Mouse (Mus musculus) C2C12 (cell line): Measurements from ENCODE around the gene Nhp2. TPM values are rescaled to one million over a fixed set of nuclear protein-coding genes. Genes with fewer than 3 reads are reported as not detected.

Experiments used
- H3K27me3 ChIP-seq: one replicate; pipeline ENCODE4 v1.6.1; 2011; ENCODE audit not compliant: control insufficient read depth, insufficient read depth, insufficient read length
- H3K36me3 ChIP-seq: one replicate; pipeline ENCODE4 v1.6.1; 2011; ENCODE audit not compliant: control insufficient read depth, insufficient read depth
- H3K4me3 ChIP-seq: one replicate; pipeline ENCODE4 v1.5.1; 2011; ENCODE audit warnings: mild to moderate bottlenecking, control low read depth; ENCODE audit not compliant: poor library complexity, insufficient read depth, severe bottlenecking
- H3K79me2 ChIP-seq: one replicate; pipeline ENCODE4 v1.6.1; 2011; ENCODE audit not compliant: control insufficient read depth, insufficient read depth
- H3K79me3 ChIP-seq: one replicate; pipeline ENCODE4 v1.6.1; 2011; ENCODE audit warnings: low read depth, control low read depth
- H3ac ChIP-seq: one replicate; pipeline ENCODE3; 2011; ENCODE audit warnings: low read depth; ENCODE audit not compliant: control insufficient read depth, insufficient read length
- CEBPB ChIP-seq: IDR thresholded peaks from one replicate; pipeline ENCODE4 v1.6.1; 2011; ENCODE audit warnings: low read depth, mild to moderate bottlenecking, control low read depth, moderate library complexity
- CTCF ChIP-seq: IDR thresholded peaks from one replicate; pipeline ENCODE4 v1.5.1; 2011; ENCODE audit not compliant: control insufficient read depth, insufficient read depth, insufficient read length
- FOSL1 ChIP-seq: IDR thresholded peaks from one replicate; pipeline ENCODE4 v1.8.0; 2011; ENCODE audit warnings: mild to moderate bottlenecking, low read length; ENCODE audit not compliant: poor library complexity, insufficient read depth, severe bottlenecking
- MAX ChIP-seq: IDR thresholded peaks from one replicate; pipeline ENCODE4 v1.6.1; 2011; ENCODE audit warnings: mild to moderate bottlenecking, control low read depth
- MYOD1 ChIP-seq: IDR thresholded peaks from one replicate; pipeline ENCODE4 v1.6.1; 2011; ENCODE audit warnings: low read depth; ENCODE audit not compliant: control insufficient read depth, insufficient read length
- MYOG ChIP-seq: IDR thresholded peaks from one replicate; pipeline ENCODE4 v1.6.1; 2011; ENCODE audit not compliant: control insufficient read depth, insufficient read length; ENCODE audit errors: extremely low read depth
- USF1 ChIP-seq: IDR thresholded peaks from one replicate; pipeline ENCODE4 v1.6.1; 2011; ENCODE audit warnings: low read depth, mild to moderate bottlenecking, control low read depth, moderate library complexity
- long read RNA-seq, 2 experiments: library from polyadenylated mRNA; unstranded; transcript quantifications; one replicate each; pipeline ENCODE4 v2.0.0; 2019 to 2020
- polyA plus RNA-seq: library from polyadenylated mRNA; unstranded; fragments of >200 nt; fragmentation: generic; extraction: Trizol; gene quantifications from one replicate; pipeline ENCODE4 v1.2.1, GENCODE M21; 2012; ENCODE audit warnings: missing spikeins

Gene Nhp2
- 378 TPM for polyA plus RNA-seq
- long read RNA-seq, experiment 1, transcript Nhp2-202 (4 exons, 1,042 nt), result major isoform, 164 of 172 reads
- long read RNA-seq, experiment 1, partial matches to known transcripts, result 4 of 172 reads
- long read RNA-seq, experiment 1, other reads (novel, unspliced or antisense), result 0 of 172 reads
- long read RNA-seq, experiment 2, transcript Nhp2-202 (4 exons, 1,042 nt), result major isoform, 76 of 79 reads
- long read RNA-seq, experiment 2, partial matches to known transcripts, result 0 of 79 reads
- long read RNA-seq, experiment 2, other reads (novel, unspliced or antisense), result 0 of 79 reads

GRCm38 (mm10) chr11:51619409-51620060 lies at the start of gene Nhp2:
Nhp2 (plus strand) TSS chr11:51619735.
- no peaks in the 10 kb centered on the region for H3K27me3 ChIP-seq
- H3K79me2 ChIP-seq, result peaks cover 46% of the 10 kb centered on the region
- H3ac ChIP-seq, result peak within 1 kb of the TSS; percentile 100
- H3K36me3 ChIP-seq, result peaks cover 35% of the 10 kb centered on the region
- TF ChIP-seq CEBPB (no peak), MAX (peak; percentile 98), MYOG (no peak), FOSL1 (no peak)
- H3K4me3 ChIP-seq, result peak within 1 kb of the TSS; percentile 94
- peaks cover 31% of the 10 kb centered on the region for H3K79me3 ChIP-seq

DNA sequence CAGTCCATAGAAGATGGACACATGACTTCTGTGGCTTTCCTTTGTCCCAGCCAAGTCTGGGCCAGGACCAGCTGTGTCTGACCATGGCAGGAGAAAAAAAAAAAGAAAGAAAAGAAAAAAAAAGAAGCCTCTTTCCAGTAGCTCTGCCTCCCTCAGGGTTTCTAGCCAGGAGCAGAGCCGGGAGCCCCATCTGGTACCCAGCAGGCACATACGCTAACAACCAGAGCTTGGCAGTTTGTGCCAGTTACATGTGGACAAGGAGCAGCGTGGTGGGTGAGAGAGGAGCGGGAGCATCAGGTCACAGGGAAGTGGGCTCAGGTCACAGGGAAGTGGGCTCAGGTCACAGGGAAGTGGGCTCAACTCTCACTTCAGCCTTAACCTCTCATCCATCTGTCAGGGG lies 43.1 kb upstream of the Nhp2 start:
- H3K79me3 ChIP-seq, result no peaks in the 10 kb centered on the region
- no peak overlapping the region for H3ac ChIP-seq
- H3K27me3 ChIP-seq, result peaks cover 4% of the 10 kb centered on the region
- TF ChIP-seq FOSL1 (no peak), MYOD1 (no peak), USF1 (no peak), MYOG (no peak), MAX (no peak), CEBPB (no peak), CTCF (no peak)
- H3K4me3 ChIP-seq, result no peak overlapping the region
- H3K36me3 ChIP-seq, result no peaks in the 10 kb centered on the region
- no peaks in the 10 kb centered on the region for H3K79me2 ChIP-seq

GRCm38 (mm10) chr11:51577587-51577986 lies 41.9 kb upstream of the Nhp2 start:
- Histone ChIP-seq H3K79me3 (no peaks in the 10 kb centered on the region), H3K36me3 (no peaks in the 10 kb centered on the region)

DNA sequence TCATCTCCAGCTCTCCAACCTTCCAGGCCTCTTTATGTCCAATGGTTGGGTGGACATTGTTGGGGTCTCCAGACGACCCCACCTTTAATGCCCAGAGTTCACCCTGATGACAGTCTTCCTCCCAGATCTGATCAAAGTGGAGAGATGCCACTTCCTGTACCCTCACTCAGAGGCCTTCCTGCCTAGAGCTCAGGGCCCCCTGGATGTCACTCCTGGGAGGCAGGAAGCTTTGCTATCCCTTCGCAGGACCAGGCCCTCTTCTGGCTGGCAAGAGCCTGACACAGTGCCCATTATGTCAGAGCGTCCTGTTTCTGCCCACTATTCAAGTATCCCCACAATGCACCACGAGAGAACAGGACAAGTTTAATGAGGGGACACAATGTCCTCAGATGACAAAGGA lies 40.5 kb upstream of the Nhp2 start:
- TF ChIP-seq USF1 (no peak), CTCF (no peak), MYOG (no peak), MAX (no peak), CEBPB (no peak), FOSL1 (no peak), MYOD1 (no peak)
- Histone ChIP-seq H3K27me3 (no peaks in the 10 kb centered on the region), H3ac (no peak overlapping the region)

More at GRCm38 (mm10) chr11:51577587-51577986, 41.9 kb upstream of the Nhp2 start:
- Histone ChIP-seq H3K4me3 (no peak overlapping the region), H3K27me3 (peaks cover 4% of the 10 kb centered on the region), H3ac (no peak overlapping the region), H3K79me2 (no peaks in the 10 kb centered on the region)
- no peak for TF ChIP-seq MYOD1
- TF ChIP-seq CTCF, result no peak
- no peak for TF ChIP-seq CEBPB
- TF ChIP-seq USF1, result no peak
- TF ChIP-seq FOSL1, result no peak
- no peak for TF ChIP-seq MAX
- TF ChIP-seq MYOG, result no peak

DNA sequence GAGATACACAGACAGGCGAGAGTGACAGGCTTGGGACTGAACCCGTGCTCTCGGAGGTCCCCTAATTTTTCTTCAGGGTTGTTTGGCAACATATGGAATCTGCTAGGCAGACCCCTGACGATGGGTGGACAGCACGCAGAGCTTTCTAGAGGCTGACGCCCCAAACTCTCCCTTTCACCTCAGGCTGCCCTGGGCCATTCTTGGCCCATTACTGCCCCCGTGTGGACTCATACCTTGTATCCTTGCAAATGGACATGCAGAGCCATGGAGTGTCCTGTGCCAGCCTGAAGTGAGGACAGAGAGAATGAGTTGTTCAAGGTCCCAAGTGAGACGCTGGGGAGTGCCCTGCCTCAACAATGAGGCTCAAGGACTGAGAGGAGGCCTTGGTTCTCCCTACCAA lies 36.8 kb upstream of the Nhp2 start:
- H3ac ChIP-seq, result no peak overlapping the region
- no peaks in the 10 kb centered on the region for H3K27me3 ChIP-seq
- peaks cover 11% of the 10 kb centered on the region for H3K79me3 ChIP-seq
- peaks cover 28% of the 10 kb centered on the region for H3K79me2 ChIP-seq
- TF ChIP-seq MYOD1 (no peak), USF1 (no peak), CTCF (peak; percentile 58), MAX (no peak), CEBPB (no peak)
- no peak overlapping the region for H3K4me3 ChIP-seq
- peaks cover 14% of the 10 kb centered on the region for H3K36me3 ChIP-seq

More for the DNA sequence above, 40.5 kb upstream of the Nhp2 start:
- H3K79me2 ChIP-seq, result no peaks in the 10 kb centered on the region
- no peak overlapping the region for H3K4me3 ChIP-seq
- no peaks in the 10 kb centered on the region for H3K79me3 ChIP-seq
- no peaks in the 10 kb centered on the region for H3K36me3 ChIP-seq

DNA sequence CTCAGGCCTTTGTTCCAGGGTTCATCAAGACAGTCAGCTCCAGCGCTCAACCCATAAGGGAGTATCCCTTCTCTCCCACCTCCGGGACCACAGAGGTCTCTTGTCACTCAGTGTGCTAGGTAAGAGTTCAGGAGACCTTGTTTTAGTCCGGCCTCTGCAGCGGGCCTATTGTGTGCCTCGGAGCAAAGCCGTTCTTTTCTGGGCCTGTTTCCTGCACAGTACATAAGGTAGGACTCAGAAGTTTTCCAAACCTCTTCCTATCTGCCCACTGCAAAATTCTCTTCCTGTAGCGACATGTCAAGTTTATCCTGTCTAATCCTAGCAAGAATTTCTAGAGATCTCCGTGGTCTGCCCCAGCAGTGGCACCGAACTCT lies 35.5 kb upstream of the Nhp2 start:
- Histone ChIP-seq H3K27me3 (no peaks in the 10 kb centered on the region), H3K79me3 (peaks cover 11% of the 10 kb centered on the region), H3K79me2 (peaks cover 32% of the 10 kb centered on the region), H3K4me3 (peak overlapping the region; percentile 56), H3K36me3 (peaks cover 28% of the 10 kb centered on the region), H3ac (peak overlapping the region; percentile 66)
- TF ChIP-seq MYOG (no peak), CTCF (no peak), CEBPB (no peak)
